Mouse (Mus musculus): ENCODE data around the gene Bsdc1. TPM values are rescaled to one million over a fixed set of nuclear protein-coding genes. Genes with fewer than 3 reads are reported as not detected.
"Not testable (repeated sequence)": the region's sequence is repeated elsewhere in the genome, so short reads cannot be mapped to it uniquely, and the experiment has no call there.

Bsdc1 gene
- polyA plus RNA-seq, 1 experiment = 22.3 TPM

DNA sequence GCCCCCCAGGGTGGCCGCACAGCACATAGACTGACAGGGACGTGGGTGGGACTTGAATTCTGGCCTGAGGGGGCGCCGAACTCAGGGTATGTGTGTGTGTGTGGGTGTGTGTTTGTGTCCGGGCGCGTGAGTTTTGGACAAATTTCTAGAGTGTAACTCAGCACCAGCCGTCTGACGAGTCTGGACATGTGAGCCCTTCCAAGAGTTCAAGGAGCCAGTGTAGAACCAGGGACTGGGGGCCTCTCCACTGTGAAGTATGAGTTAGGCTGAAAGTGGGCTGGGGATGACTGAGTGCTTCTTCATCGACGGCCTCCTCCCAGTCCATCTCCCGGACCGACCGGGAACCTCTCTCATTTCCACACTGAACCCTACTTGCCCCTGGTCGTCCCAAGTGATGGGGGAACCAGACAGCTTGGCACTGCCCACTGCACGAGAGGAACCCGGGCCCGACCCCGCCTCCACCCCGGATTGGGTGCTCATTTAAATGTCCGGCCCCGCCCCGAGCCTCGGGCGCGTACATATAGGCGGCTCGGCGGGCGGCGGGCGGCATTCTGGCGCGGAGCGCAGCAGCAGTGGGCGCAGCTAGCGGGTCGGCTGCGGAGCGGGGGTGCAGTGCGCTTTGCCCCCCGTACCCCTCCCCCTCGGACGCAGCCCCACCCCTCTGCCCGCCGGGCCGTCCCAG, 51.8 kb downstream of the Bsdc1 start, which contains the start of gene Marcksl1:
Gene Marcksl1, plus strand, starts transcription at position 496 of the 682 bp plus-strand sequence.
- no peak for DNase-seq (ENCODE audit: low read depth)

- no peak for DNase-seq (ENCODE audit: low read depth)
Measured at GRCm38 (mm10) chr4:129513891-129514290, 52.5 kb downstream of the Bsdc1 start.

GRCm38 (mm10) chr4:129514300-129514898, 53.0 kb downstream of the Bsdc1 start:
- no peak for DNase-seq (ENCODE audit: low read depth)

- no peak for DNase-seq (ENCODE audit: low read depth)
Measured at GRCm38 (mm10) chr4:129516925-129517324, 55.5 kb downstream of the Bsdc1 start.

GRCm38 (mm10) chr4:129518519-129518918, 57.1 kb downstream of the Bsdc1 start:
- no peak for DNase-seq (ENCODE audit: low read depth)

- DNase-seq (ENCODE audit: low read depth) = no peak
Measured at GRCm38 (mm10) chr4:129525338-129525737, 64.0 kb downstream of the Bsdc1 start.

DNA sequence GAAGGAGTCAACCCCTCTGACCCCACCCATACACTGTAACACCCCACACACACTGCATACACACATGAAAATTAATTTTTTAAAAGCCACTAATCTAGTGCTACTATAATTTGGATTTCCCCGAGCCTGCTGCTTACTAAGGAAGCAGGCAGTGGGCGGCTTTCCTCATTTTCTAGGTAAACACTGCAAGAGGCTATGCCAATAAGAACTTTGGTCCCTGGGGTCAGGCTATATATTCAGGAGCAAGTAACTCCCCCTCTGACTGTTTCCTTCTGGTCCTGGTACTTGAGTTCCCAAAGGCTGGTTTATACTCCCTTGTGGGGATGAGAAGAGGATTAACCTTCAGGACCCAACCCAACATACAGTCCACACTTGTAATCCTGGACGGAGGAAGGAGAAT, 64.5 kb downstream of the Bsdc1 start:
- DNase-seq (ENCODE audit: low read depth) = no peak

DNA sequence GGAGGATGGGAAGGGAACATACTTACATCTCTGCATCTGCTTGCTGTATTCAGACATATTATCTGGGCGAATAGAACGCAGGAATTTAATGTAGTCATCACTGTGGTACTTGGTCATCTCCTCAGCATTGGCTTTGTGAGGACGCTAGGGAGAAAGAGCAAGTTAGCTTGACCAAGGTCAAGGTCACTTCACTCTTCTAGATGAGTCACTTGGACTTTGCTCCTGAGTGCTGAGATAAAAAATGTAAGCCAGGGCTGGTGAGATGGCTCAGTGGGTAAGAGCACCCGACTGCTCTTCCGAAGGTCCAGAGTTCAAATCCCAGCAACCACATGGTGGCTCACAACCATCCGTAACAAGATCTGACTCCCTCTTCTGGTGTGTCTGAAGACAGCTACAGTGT, 67.5 kb downstream of the Bsdc1 start:
- not testable (repeated sequence) for DNase-seq (ENCODE audit: low read depth)

Other genes starting within 250 kb of the Bsdc1 start
- 20.6 and 26.5 TPM in 2 replicates for gene C77080, start 200.2 kb upstream of the Bsdc1 start, polyA plus RNA-seq (2012; rRNA removed)
- gene Sync, start 174.0 kb upstream of the Bsdc1 start, polyA plus RNA-seq (2012; rRNA removed) = 1.4 and 2.0 TPM in 2 replicates
- 36.1 and 36.6 TPM in 2 replicates for gene Rbbp4, start 126.2 kb upstream of the Bsdc1 start, polyA plus RNA-seq (2012; rRNA removed)
- gene Zbtb8os, start 125.9 kb upstream of the Bsdc1 start, polyA plus RNA-seq (2012; rRNA removed) = 27.3 and 31.3 TPM in 2 replicates
- gene Zbtb8a, start 83.5 kb upstream of the Bsdc1 start, polyA plus RNA-seq (2012; rRNA removed) = 12.9 and 14.1 TPM in 2 replicates
- gene Zbtb8b, start 20.7 kb upstream of the Bsdc1 start, polyA plus RNA-seq (2012; rRNA removed) = 1.3 and 1.6 TPM in 2 replicates
- gene Tssk3, start 29.4 kb downstream of the Bsdc1 start, polyA plus RNA-seq (2012; rRNA removed) = 0.72 and 2.5 TPM in 2 replicates
- gene Fam229a, start 29.6 kb downstream of the Bsdc1 start, polyA plus RNA-seq (2012; rRNA removed) = 4.8 and 7.1 TPM in 2 replicates
- gene Marcksl1, start 52.0 kb downstream of the Bsdc1 start, polyA plus RNA-seq (2012; rRNA removed) = 29.9 and 48.8 TPM in 2 replicates
- gene Hdac1, start 81.1 kb downstream of the Bsdc1 start, polyA plus RNA-seq (2012; rRNA removed) = 50.9 and 79.7 TPM in 2 replicates
- gene Lck, start 112.1 kb downstream of the Bsdc1 start, polyA plus RNA-seq (2012; rRNA removed) = 3.0 and 3.2 TPM in 2 replicates
- 4.0 and 4.6 TPM in 2 replicates for gene Fam167b, start 117.0 kb downstream of the Bsdc1 start, polyA plus RNA-seq (2012; rRNA removed)
- 503 and 580 TPM in 2 replicates for gene Eif3i, start 139.1 kb downstream of the Bsdc1 start, polyA plus RNA-seq (2012; rRNA removed)
- gene Tmem234, start 139.1 kb downstream of the Bsdc1 start, polyA plus RNA-seq (2012; rRNA removed) = 220 and 221 TPM in 2 replicates
- gene Dcdc2b, start 152.7 kb downstream of the Bsdc1 start, polyA plus RNA-seq (2012; rRNA removed) = 5.6 and 6.3 TPM in 2 replicates
- gene Iqcc, start 157.5 kb downstream of the Bsdc1 start, polyA plus RNA-seq (2012; rRNA removed) = 46.8 and 47.9 TPM in 2 replicates
- 32.3 and 43.8 TPM in 2 replicates for gene Ccdc28b, start 162.4 kb downstream of the Bsdc1 start, polyA plus RNA-seq (2012; rRNA removed)
- gene Txlna, start 179.5 kb downstream of the Bsdc1 start, polyA plus RNA-seq (2012; rRNA removed) = 29.3 and 34.8 TPM in 2 replicates
- gene Kpna6, start 211.2 kb downstream of the Bsdc1 start, polyA plus RNA-seq (2012; rRNA removed) = 32.3 and 42.7 TPM in 2 replicates
- gene Tmem39b, start 235.3 kb downstream of the Bsdc1 start, polyA plus RNA-seq (2012; rRNA removed) = 27.5 and 32.5 TPM in 2 replicates